Mouse (Mus musculus) forebrain, embryonic 12.5 days (tissue): ENCODE results near the gene 2610507B11Rik. TPM values are rescaled to one million over a fixed set of nuclear protein-coding genes. Genes with fewer than 3 reads are reported as not detected.
A peak's percentile ranks its signal among the peaks of the same experiment; 100 is the strongest.

Experiments used
- ATAC-seq: fragments of 200-750 bp; cut with Nextera tagmentation; 2 replicates; pipeline ENCODE4 v1.8.0; 2017; ENCODE audit warnings: moderate TSS enrichment; ENCODE audit not compliant: low FRiP score
- H3K27ac ChIP-seq: fragments of 300-500 bp; sonication (generic); 2 replicates; pipeline ENCODE4 v1.5.1; 2016; ENCODE audit warnings: mild to moderate bottlenecking
- H3K27me3 ChIP-seq: fragments of 300-500 bp; sonication (generic); 2 replicates; pipeline ENCODE4 v1.6.1; 2016; ENCODE audit warnings: mild to moderate bottlenecking
- H3K36me3 ChIP-seq: fragments of 300-500 bp; sonication (generic); replicated peaks from 2 replicates; pipeline ENCODE4 v1.6.1; 2016; ENCODE audit warnings: mild to moderate bottlenecking
- H3K4me1 ChIP-seq: fragments of 300-500 bp; sonication (generic); 2 replicates; pipeline ENCODE4 v1.6.1; 2016
- H3K4me2 ChIP-seq: fragments of 300-500 bp; sonication (generic); 2 replicates; pipeline ENCODE4 v1.6.1; 2016; ENCODE audit warnings: mild to moderate bottlenecking, moderate library complexity
- H3K4me3 ChIP-seq: fragments of 300-500 bp; sonication (generic); replicated peaks from 2 replicates; pipeline ENCODE4 v1.5.1; 2016; ENCODE audit warnings: mild to moderate bottlenecking
- H3K9ac ChIP-seq: fragments of 300-500 bp; sonication (generic); 2 replicates; pipeline ENCODE4 v1.6.1; 2016; ENCODE audit warnings: mild to moderate bottlenecking
- H3K9me3 ChIP-seq: fragments of 300-500 bp; sonication (generic); 2 replicates; pipeline ENCODE4 v1.6.1; 2016
- WGBS: fragments of 180-500 bp; shearing (Covaris S2); methylation state at CpG from one replicate; pipeline ENCODE4 v1.1.7; 2016; 5-methylcytosine and 5-hydroxymethylcytosine counted together
- polyA plus RNA-seq: library from polyadenylated mRNA; unstranded; fragments of >200 nt; fragmentation: Nextera tagmentation; extraction: Ambion mirVana; gene quantifications from 2 replicates; pipeline ENCODE4 v1.2.1, GENCODE M21; 2016

The 2610507B11Rik gene
- polyA plus RNA-seq, 1 experiment from 2014 or later, result 79.8 TPM

- ATAC-seq, result peak; percentile 20
Measured at GRCm38 (mm10) chr11:78300917-78301316, 39.4 kb downstream of the 2610507B11Rik start.

GRCm38 (mm10) chr11:78301357-78302084, 40.0 kb downstream of the 2610507B11Rik start, which contains the start of gene Spag5:
Gene Spag5 (plus strand): TSS chr11:78301529.
- Histone ChIP-seq H3K4me3 (peak within 1 kb of the TSS; percentile 71), H3K36me3 (peaks cover 31% of the 10 kb centered on the region), H3K4me1 (peaks cover 14% of the 10 kb centered on the region), H3K9ac (peak within 1 kb of the TSS; percentile 76), H3K9me3 (no peaks in the 10 kb centered on the region), H3K27ac (peak within 1 kb of the TSS; percentile 72), H3K4me2 (peak within 1 kb of the TSS; percentile 79), H3K27me3 (no peaks in the 10 kb centered on the region)
- peak; percentile 100 for ATAC-seq
- under 1% methylated on average over 49 of the region's 49 CpGs for WGBS

More at GRCm38 (mm10) chr11:78300917-78301316, 39.4 kb downstream of the 2610507B11Rik start:
- Histone ChIP-seq H3K4me2 (peak overlapping the region; percentile 79), H3K27me3 (no peaks in the 10 kb centered on the region), H3K36me3 (peaks cover 26% of the 10 kb centered on the region), H3K9ac (peak overlapping the region; percentile 76), H3K4me3 (peak overlapping the region; percentile 71), H3K9me3 (no peaks in the 10 kb centered on the region), H3K4me1 (peaks cover 14% of the 10 kb centered on the region), H3K27ac (peak overlapping the region; percentile 62)
- WGBS, result 74% methylated on average over 7 of the region's 7 CpGs

GRCm38 (mm10) chr11:78305272-78305671, 43.7 kb downstream of the 2610507B11Rik start:
- Histone ChIP-seq H3K4me2 (no peak overlapping the region), H3K27me3 (no peaks in the 10 kb centered on the region), H3K9ac (no peak overlapping the region), H3K4me3 (no peak overlapping the region), H3K36me3 (peaks cover 60% of the 10 kb centered on the region), H3K4me1 (peaks cover 20% of the 10 kb centered on the region), H3K27ac (no peak overlapping the region), H3K9me3 (no peaks in the 10 kb centered on the region)
- ATAC-seq, result no peak
- 91% methylated on average over 4 of the region's 4 CpGs for WGBS

GRCm38 (mm10) chr11:78310861-78311511, 49.4 kb downstream of the 2610507B11Rik start:
- Histone ChIP-seq H3K27ac (no peak overlapping the region), H3K9ac (no peak overlapping the region), H3K36me3 (peaks cover 88% of the 10 kb centered on the region), H3K9me3 (no peaks in the 10 kb centered on the region), H3K4me3 (no peak overlapping the region), H3K27me3 (no peaks in the 10 kb centered on the region), H3K4me1 (peaks cover 6% of the 10 kb centered on the region; the same call in 1 of the 2 replicates), H3K4me2 (no peak overlapping the region)
- WGBS, result 92% methylated on average over 8 of the region's 8 CpGs
- ATAC-seq, result no peak

GRCm38 (mm10) chr11:78313662-78314061, 52.1 kb downstream of the 2610507B11Rik start:
- Histone ChIP-seq H3K9ac (no peak overlapping the region), H3K36me3 (peaks cover 91% of the 10 kb centered on the region), H3K27ac (no peak overlapping the region), H3K9me3 (no peaks in the 10 kb centered on the region), H3K27me3 (no peaks in the 10 kb centered on the region), H3K4me3 (no peak overlapping the region), H3K4me2 (no peak overlapping the region), H3K4me1 (no peaks in the 10 kb centered on the region)
- 92% methylated on average over 2 of the region's 2 CpGs for WGBS
- ATAC-seq, result no peak

GRCm38 (mm10) chr11:78318411-78318810, 56.9 kb downstream of the 2610507B11Rik start:
- WGBS, result 76% methylated on average over 2 of the region's 2 CpGs
- Histone ChIP-seq H3K4me2 (no peak overlapping the region), H3K36me3 (peaks cover 94% of the 10 kb centered on the region), H3K4me3 (no peak overlapping the region), H3K4me1 (peaks cover 14% of the 10 kb centered on the region; the same call in 1 of the 2 replicates), H3K27me3 (no peaks in the 10 kb centered on the region), H3K9me3 (no peaks in the 10 kb centered on the region), H3K27ac (no peak overlapping the region), H3K9ac (no peak overlapping the region)
- ATAC-seq, result no peak

- Histone ChIP-seq H3K27me3 (no peaks in the 10 kb centered on the region), H3K27ac (peak overlapping the region; percentile 74), H3K9ac (no peak overlapping the region), H3K4me1 (peaks cover 14% of the 10 kb centered on the region; the same call in 1 of the 2 replicates), H3K4me2 (peak overlapping the region; percentile 39), H3K9me3 (no peaks in the 10 kb centered on the region), H3K36me3 (peaks cover 63% of the 10 kb centered on the region), H3K4me3 (no peak overlapping the region)
- no peak for ATAC-seq
- WGBS, result 52% methylated on average over 2 of the region's 2 CpGs
Measured at GRCm38 (mm10) chr11:78322076-78322831, 60.7 kb downstream of the 2610507B11Rik start.

GRCm38 (mm10) chr11:78322860-78323259, 61.3 kb downstream of the 2610507B11Rik start, which contains the start of gene Aldoc:
Gene Aldoc (plus strand): TSS chr11:78322968.
- Histone ChIP-seq H3K9ac (no peak within 1 kb of the TSS), H3K36me3 (peaks cover 57% of the 10 kb centered on the region), H3K27ac (peak within 1 kb of the TSS; percentile 74), H3K4me1 (peaks cover 14% of the 10 kb centered on the region; the same call in 1 of the 2 replicates), H3K27me3 (no peaks in the 10 kb centered on the region), H3K4me3 (peak within 1 kb of the TSS; percentile 21), H3K9me3 (no peaks in the 10 kb centered on the region), H3K4me2 (peak within 1 kb of the TSS; percentile 39)
- WGBS, result 6% methylated on average over 15 of the region's 15 CpGs
- peak; percentile 79; the same call in 1 of the 2 replicates for ATAC-seq

GRCm38 (mm10) chr11:78324000-78324785, 62.6 kb downstream of the 2610507B11Rik start:
- H3K36me3 ChIP-seq, result peaks cover 44% of the 10 kb centered on the region
- peak overlapping the region; percentile 74; the same call in 1 of the 2 replicates for H3K27ac ChIP-seq
- no peak overlapping the region for H3K4me3 ChIP-seq
- H3K9ac ChIP-seq, result no peak overlapping the region
- no peaks in the 10 kb centered on the region for H3K27me3 ChIP-seq
- H3K4me2 ChIP-seq, result peak overlapping the region; percentile 39
- peaks cover 20% of the 10 kb centered on the region for H3K4me1 ChIP-seq
- ATAC-seq, result no peak
- 88% methylated on average over 15 of the region's 15 CpGs for WGBS
- H3K9me3 ChIP-seq, result no peaks in the 10 kb centered on the region

GRCm38 (mm10) chr11:78324965-78325364, 63.4 kb downstream of the 2610507B11Rik start:
- Histone ChIP-seq H3K9me3 (no peaks in the 10 kb centered on the region), H3K4me2 (no peak overlapping the region), H3K27me3 (no peaks in the 10 kb centered on the region), H3K9ac (no peak overlapping the region), H3K4me1 (peaks cover 25% of the 10 kb centered on the region), H3K4me3 (no peak overlapping the region), H3K36me3 (peaks cover 36% of the 10 kb centered on the region), H3K27ac (no peak overlapping the region)
- WGBS, result 91% methylated on average over 12 of the region's 12 CpGs
- no peak for ATAC-seq

GRCm38 (mm10) chr11:78327215-78327614, 65.7 kb downstream of the 2610507B11Rik start:
- Histone ChIP-seq H3K36me3 (peaks cover 14% of the 10 kb centered on the region), H3K4me3 (no peak overlapping the region), H3K4me2 (no peak overlapping the region), H3K9me3 (no peaks in the 10 kb centered on the region), H3K9ac (no peak overlapping the region), H3K27ac (no peak overlapping the region), H3K27me3 (no peaks in the 10 kb centered on the region), H3K4me1 (peaks cover 22% of the 10 kb centered on the region)
- no peak for ATAC-seq
- WGBS, result 97% methylated on average over 4 of the region's 4 CpGs
